Mouse (Mus musculus) limb, embryonic 11.5 days (tissue): ENCODE measurements around the gene Cln3. TPM values are rescaled to one million over a fixed set of nuclear protein-coding genes. Genes with fewer than 3 reads are reported as not detected.

Experiments
- ATAC-seq: fragments of 200-750 bp; cut with Nextera tagmentation; 2 replicates; pipeline ENCODE4 v1.8.0; 2017; ENCODE audit warnings: low read depth; ENCODE audit not compliant: insufficient number of reproducible peaks, low FRiP score, low TSS enrichment
- DNase-seq: peaks from one replicate; pipeline ENCODE4 v3.0.0-alpha.2; 2015; ENCODE audit warnings: low spot score
- H3K27ac ChIP-seq: fragments of 300-500 bp; sonication (generic); replicated peaks from 2 replicates; pipeline ENCODE4 v1.5.1; 2014; ENCODE audit warnings: low read depth, mild to moderate bottlenecking, low read length
- H3K27me3 ChIP-seq: fragments of 300-500 bp; sonication (generic); 2 replicates; pipeline ENCODE4 v1.6.1; 2014; ENCODE audit warnings: mild to moderate bottlenecking, low read length, mixed read lengths; ENCODE audit not compliant: control insufficient read depth, insufficient read depth
- H3K36me3 ChIP-seq: fragments of 300-500 bp; sonication (generic); 2 replicates; pipeline ENCODE4 v1.6.1; 2014; ENCODE audit warnings: mild to moderate bottlenecking, low read length, moderate library complexity, mixed read lengths; ENCODE audit not compliant: control insufficient read depth, insufficient read depth
- H3K4me1 ChIP-seq: fragments of 300-500 bp; sonication (generic); 2 replicates; pipeline ENCODE4 v1.6.1; 2014; ENCODE audit warnings: low read length, mixed read lengths; ENCODE audit not compliant: control insufficient read depth, insufficient read depth
- H3K4me2 ChIP-seq: fragments of 300-500 bp; sonication (generic); 2 replicates; pipeline ENCODE4 v1.6.1; 2014; ENCODE audit warnings: low read depth, mild to moderate bottlenecking, moderate library complexity; ENCODE audit not compliant: severe bottlenecking
- H3K4me3 ChIP-seq: fragments of 300-500 bp; sonication (generic); 2 replicates; pipeline ENCODE4 v1.5.1; 2014; ENCODE audit warnings: low read depth, low read length
- H3K9ac ChIP-seq: fragments of 300-500 bp; sonication (generic); 2 replicates; pipeline ENCODE4 v1.6.1; 2014; ENCODE audit warnings: mild to moderate bottlenecking, low read length
- H3K9me3 ChIP-seq: fragments of 300-500 bp; sonication (generic); 2 replicates; pipeline ENCODE4 v1.6.1; 2016; ENCODE audit warnings: low read length; ENCODE audit not compliant: control insufficient read depth
- WGBS: fragments of 180-500 bp; shearing (Covaris S2); extraction: QIAGEN DNeasy Blood & Tissue Kit; methylation state at CpG from one replicate; pipeline ENCODE4 v1.1.7; 2014; 5-methylcytosine and 5-hydroxymethylcytosine counted together
- polyA plus RNA-seq: library from polyadenylated mRNA; unstranded; fragments of >200 nt; fragmentation: Nextera tagmentation; extraction: Ambion mirVana; gene quantifications from 2 replicates; pipeline ENCODE4 v1.2.1, GENCODE M21; 2014

Gene Cln3
- polyA plus RNA-seq, 1 experiment from 2014 or later: 27.9 TPM

DNA sequence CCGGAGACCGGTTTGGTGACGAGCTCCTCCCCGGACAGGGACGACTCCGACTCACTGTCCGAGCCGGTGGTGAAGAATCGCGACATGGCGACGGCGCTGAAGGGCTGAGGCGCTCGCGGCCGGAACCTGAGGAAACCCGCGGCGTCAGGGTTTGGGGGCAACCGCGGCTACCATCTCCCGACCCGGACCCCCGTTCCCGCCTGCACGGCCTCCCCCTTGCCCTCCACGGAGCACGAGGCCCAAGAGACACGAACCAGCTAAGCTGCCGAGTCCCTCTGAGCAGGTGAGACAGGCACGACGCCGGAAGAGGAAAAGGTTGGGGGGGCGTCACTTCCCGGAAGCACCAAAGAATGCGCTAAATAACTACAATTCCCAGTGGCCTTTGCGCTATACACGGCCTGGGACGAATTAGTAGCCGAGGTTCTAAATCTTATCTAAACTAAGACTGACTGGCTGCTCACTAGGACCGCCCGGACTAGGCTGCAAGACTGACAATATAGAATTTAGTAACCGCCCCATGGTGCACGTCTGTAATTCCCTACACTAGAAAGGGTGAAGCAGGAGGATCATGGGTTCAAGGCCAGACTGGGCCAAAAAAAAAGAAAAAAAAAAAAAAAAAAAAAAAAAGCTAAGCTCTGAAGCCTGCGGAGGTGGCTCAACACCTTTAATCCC lies 19.4 kb downstream of the Cln3 start, which contains the start of gene Eif3c:
Gene Eif3c, minus strand, starts transcription at position 318 of the 672 bp plus-strand sequence.
- peak; percentile 92 for DNase-seq

DNA sequence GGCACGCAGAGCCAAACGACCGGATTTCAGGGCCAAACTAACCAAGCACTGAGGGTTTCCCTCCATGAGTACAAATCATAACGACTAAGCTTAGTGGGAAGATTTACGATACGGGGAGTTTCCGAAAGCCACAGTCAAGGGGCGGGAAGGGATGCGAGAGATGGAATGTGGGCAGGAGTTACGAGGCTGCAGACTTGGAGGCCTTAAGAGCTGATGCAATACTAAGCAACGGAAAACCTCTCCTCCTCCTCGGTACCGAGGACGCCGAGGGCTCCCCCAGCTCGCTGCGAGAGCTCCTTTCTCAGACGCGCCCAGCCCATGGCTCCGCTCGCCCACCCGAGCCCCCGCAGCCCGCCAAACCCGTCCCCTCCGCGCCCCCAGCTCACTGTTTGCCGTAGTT lies 19.9 kb downstream of the Cln3 start:
- ATAC-seq (peak; percentile 32; the same call in 1 of the 2 replicates), DNase-seq (peak; percentile 46)
- H3K36me3 ChIP-seq: peaks cover 23% of the 10 kb centered on the region
- H3K27ac ChIP-seq: 0 out of 2 replicates have a peak overlapping the region, but pooled peaks have one; percentile 12
- H3K9ac ChIP-seq: peak overlapping the region; percentile 80
- H3K4me3 ChIP-seq: peak overlapping the region; percentile 99
- H3K4me2 ChIP-seq: peak overlapping the region; percentile 46
- H3K4me1 ChIP-seq: no peaks in the 10 kb centered on the region
- H3K27me3 ChIP-seq: no peaks in the 10 kb centered on the region
- WGBS: 1% methylated on average over 28 of the region's 28 CpGs
- no peaks in the 10 kb centered on the region for H3K9me3 ChIP-seq

More for the DNA sequence above, 19.4 kb downstream of the Cln3 start, which contains the start of gene Eif3c:
- H3K4me3 ChIP-seq: peak within 1 kb of the TSS; percentile 99
- under 1% methylated on average over 46 of the region's 46 CpGs for WGBS
- H3K27ac ChIP-seq: 0 out of 2 replicates have a peak within 1 kb of the TSS, but pooled peaks have one; percentile 12
- peak within 1 kb of the TSS; percentile 46 for H3K4me2 ChIP-seq
- H3K36me3 ChIP-seq: peaks cover 23% of the 10 kb centered on the region
- H3K4me1 ChIP-seq: no peaks in the 10 kb centered on the region
- H3K9me3 ChIP-seq: no peaks in the 10 kb centered on the region
- no peaks in the 10 kb centered on the region for H3K27me3 ChIP-seq
- peak within 1 kb of the TSS; percentile 80 for H3K9ac ChIP-seq
- peak; percentile 93 for ATAC-seq

DNA sequence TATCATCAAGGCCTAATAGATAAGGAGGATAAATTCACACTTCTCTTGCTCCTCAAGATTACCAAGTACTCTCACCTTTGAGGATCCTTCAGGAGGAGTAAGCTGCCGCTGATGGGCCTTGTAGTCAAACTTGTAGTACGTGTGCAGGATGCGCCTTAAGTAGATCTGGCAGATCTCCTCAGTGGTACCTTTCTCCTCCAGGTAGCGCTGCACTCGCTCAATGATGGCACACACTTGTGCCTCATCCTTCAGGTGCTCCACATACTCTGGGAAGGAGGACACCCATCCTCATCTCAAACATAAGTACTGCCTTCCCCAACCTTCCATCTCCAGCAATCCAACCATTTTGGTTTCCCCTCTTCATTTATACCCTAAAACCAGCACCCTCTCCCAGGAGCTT lies 29.0 kb downstream of the Cln3 start:
- Histone ChIP-seq H3K9me3 (no peaks in the 10 kb centered on the region), H3K27ac (no peak overlapping the region), H3K4me1 (no peaks in the 10 kb centered on the region), H3K4me2 (no peak overlapping the region), H3K27me3 (no peaks in the 10 kb centered on the region), H3K4me3 (no peak overlapping the region), H3K9ac (no peak overlapping the region), H3K36me3 (peaks cover 45% of the 10 kb centered on the region)
- 93% methylated on average over 5 of the region's 5 CpGs for WGBS
- ATAC-seq (no peak), DNase-seq (no peak)

DNA sequence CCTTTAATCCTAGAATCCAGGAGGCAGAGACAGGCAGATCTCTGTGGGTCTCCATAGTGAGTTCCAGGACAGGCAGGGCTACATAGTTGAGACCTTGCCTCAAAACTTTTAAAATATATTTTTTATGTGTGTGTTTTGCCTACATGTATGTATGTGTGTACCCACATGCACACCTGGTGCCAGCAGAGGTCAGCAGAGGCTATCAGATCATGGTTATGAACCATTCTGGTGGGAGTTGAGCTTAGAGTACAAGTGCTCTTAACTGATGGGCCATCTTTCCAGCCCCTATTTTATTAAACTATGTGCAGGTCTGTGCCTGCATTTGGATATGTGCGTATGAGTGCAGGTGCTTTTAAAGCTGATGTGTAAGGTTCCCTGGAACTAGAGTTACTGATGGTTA lies 30.8 kb downstream of the Cln3 start:
- H3K4me3 ChIP-seq: no peak overlapping the region
- H3K27me3 ChIP-seq: no peaks in the 10 kb centered on the region
- no peaks in the 10 kb centered on the region for H3K4me1 ChIP-seq
- no peak for DNase-seq
- H3K4me2 ChIP-seq: no peak overlapping the region
- ATAC-seq: no peak
- no peak overlapping the region for H3K27ac ChIP-seq
- no peak overlapping the region for H3K9ac ChIP-seq
- WGBS: 96% methylated on average over 1 of the region's 1 CpGs
- H3K9me3 ChIP-seq: no peaks in the 10 kb centered on the region
- H3K36me3 ChIP-seq: peaks cover 42% of the 10 kb centered on the region

DNA sequence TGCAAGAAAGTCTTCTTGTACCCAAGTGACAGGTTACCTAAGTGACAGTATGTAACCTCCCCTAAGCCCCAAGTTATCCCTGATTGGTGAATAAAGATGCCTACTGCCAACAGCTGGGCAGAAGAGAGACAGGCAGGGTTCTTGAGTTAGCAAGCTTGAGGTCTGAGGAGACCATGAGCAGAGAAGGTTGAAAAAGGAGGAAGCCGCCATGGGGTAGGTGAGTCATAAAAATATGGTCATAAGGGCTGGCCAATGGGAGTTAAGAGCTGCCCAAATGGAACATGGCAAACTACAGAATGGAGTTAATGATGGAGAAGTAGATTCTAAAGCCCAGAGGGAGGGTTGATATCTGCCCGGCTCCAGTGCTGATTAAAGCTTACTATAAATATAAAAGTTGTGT lies 40.0 kb downstream of the Cln3 start:
- Histone ChIP-seq H3K9ac (no peak overlapping the region), H3K9me3 (no peaks in the 10 kb centered on the region), H3K4me3 (no peak overlapping the region), H3K36me3 (peaks cover 13% of the 10 kb centered on the region; the same call in 1 of the 2 replicates), H3K4me2 (no peak overlapping the region), H3K4me1 (no peaks in the 10 kb centered on the region), H3K27ac (no peak overlapping the region), H3K27me3 (no peaks in the 10 kb centered on the region)
- DNase-seq (no peak), ATAC-seq (no peak)
- WGBS: 94% methylated on average over 2 of the region's 2 CpGs

DNA sequence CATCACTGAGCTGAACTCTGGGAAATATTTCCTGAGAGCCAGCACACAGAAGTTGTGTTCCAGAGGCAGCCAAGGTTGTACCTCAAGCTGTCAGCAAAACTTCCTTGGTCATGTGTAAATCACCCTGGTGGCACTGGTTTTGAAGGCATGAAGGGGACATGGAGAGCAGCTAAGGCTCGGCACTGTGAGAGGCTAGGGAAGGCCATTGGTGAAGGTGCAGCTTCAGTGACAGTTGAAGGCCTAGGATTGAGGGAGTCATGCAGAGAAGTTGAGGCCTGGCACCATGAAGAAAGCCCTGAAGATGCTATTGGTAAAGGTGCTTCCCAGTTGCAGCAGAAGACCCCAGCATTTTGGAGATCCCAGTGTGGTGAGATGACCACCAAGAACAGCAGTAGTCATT lies 44.0 kb downstream of the Cln3 start:
- no peak overlapping the region for H3K4me2 ChIP-seq
- H3K9ac ChIP-seq: no peak overlapping the region
- no peaks in the 10 kb centered on the region for H3K9me3 ChIP-seq
- 68% methylated on average over 1 of the region's 1 CpGs for whole genome bisulfite sequencing
- H3K4me3 ChIP-seq: no peak overlapping the region
- ATAC-seq: no peak
- H3K27ac ChIP-seq: no peak overlapping the region
- H3K27me3 ChIP-seq: peaks cover 4% of the 10 kb centered on the region; the same call in 1 of the 2 replicates
- no peaks in the 10 kb centered on the region for H3K4me1 ChIP-seq
- DNase-seq: no peak
- H3K36me3 ChIP-seq: peaks cover 4% of the 10 kb centered on the region; the same call in 1 of the 2 replicates

DNA sequence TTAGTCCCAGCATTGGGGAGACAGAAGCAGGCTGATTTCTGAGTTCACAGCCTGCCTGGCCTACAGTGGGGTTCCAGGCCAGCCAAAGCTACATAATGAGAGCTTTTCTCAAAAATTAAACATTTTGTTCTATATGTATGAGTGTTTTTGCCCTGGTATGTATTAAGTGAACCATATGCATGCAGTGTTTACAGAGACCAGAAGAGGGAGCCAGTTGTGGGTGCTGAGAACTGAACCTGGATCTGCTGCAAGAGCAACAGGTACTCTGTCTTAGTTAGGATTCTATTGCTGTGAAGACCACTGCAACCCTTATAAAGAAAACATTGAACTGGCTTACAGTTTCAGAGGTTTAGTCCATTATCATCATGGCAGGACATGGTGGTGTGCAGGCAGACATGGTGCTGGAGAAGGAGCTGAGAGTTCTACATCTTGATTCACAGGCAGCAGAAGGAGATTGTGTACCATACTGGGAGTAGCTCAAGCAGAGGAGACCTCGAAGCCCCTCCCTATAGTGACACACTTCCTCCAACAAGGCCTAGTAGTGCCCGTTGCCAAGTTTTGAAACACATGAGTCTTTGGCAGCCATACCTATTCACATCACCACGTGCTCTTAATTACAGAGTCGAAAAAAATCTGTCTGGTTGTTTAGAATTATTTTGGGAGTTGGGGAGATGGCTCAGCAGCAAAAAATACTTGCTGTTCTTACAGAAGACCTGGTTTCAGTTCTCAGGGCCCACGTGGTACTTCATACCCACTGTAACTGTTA lies 47.6 kb downstream of the Cln3 start:
- no peak overlapping the region for H3K9ac ChIP-seq
- no peaks in the 10 kb centered on the region for H3K4me1 ChIP-seq
- no peaks in the 10 kb centered on the region for H3K36me3 ChIP-seq
- WGBS: 76% methylated on average over 5 of the region's 5 CpGs
- ATAC-seq (no peak), DNase-seq (peak; percentile 58)
- H3K4me2 ChIP-seq: no peak overlapping the region
- H3K27me3 ChIP-seq: peaks cover 8% of the 10 kb centered on the region; the same call in 1 of the 2 replicates
- H3K4me3 ChIP-seq: no peak overlapping the region
- no peak overlapping the region for H3K27ac ChIP-seq
- H3K9me3 ChIP-seq: no peaks in the 10 kb centered on the region

DNA sequence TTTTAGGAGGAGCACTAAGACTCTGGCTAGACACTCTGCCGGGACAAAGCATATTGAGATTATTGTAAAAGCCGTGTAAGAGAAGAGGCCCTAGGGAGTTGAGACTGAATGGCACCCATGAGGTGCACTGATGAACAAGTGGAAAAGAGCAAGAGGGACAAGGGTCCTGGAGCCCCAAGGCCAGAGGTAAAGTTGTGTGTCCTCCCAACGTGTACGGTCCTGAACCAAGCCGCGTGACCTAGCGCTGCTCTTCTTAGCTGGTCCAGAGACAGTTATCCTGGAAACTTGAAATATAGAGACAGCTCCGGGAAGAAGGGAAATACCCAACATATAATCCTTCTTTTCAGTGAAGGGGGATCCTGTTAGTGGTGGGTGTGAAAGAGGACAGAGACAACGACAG lies 49.2 kb downstream of the Cln3 start:
- H3K36me3 ChIP-seq: no peaks in the 10 kb centered on the region
- DNase-seq (peak; percentile 31), ATAC-seq (no peak)
- no peaks in the 10 kb centered on the region for H3K4me1 ChIP-seq
- peak overlapping the region; percentile 74; the same call in 1 of the 2 replicates for H3K9ac ChIP-seq
- peaks cover 8% of the 10 kb centered on the region; the same call in 1 of the 2 replicates for H3K27me3 ChIP-seq
- no peak overlapping the region for H3K27ac ChIP-seq
- 58% methylated on average over 9 of the region's 9 CpGs for WGBS
- H3K9me3 ChIP-seq: no peaks in the 10 kb centered on the region
- peak overlapping the region; percentile 77; the same call in 1 of the 2 replicates for H3K4me2 ChIP-seq
- H3K4me3 ChIP-seq: peak overlapping the region; percentile 39
